In genomic region chr19:55164162-55164561, GRCm38 (mm10) we compare ENCODE assay signal across 26 mouse cellular contexts. TPM values are rescaled to one million over a fixed set of nuclear protein-coding genes. Genes with fewer than 3 reads are reported as not detected.
DNase-seq lines count a peak whose midpoint lies in the region; TF ChIP-seq lines count a peak whose summit lies in the region.
"Had no signal": no experiment of that assay in that cellular context is flagged by ENCODE, and none has a peak within 500 bp of the region (broad histone marks: within the 10 kb centered on the region; RNA-seq: fewer than 3 reads in every experiment).

No protein-coding gene starts in this region.

- TF ChIP-seq CTCF in heart, adult 2 months (IDR thresholded peaks at IDR 0.05), result no peak
- no peak for TF ChIP-seq CTCF in CH12.LX (conservative IDR thresholded peaks at IDR 0.05 in 1 of 2, IDR thresholded peaks at IDR 0.05 in 1 of 2; ENCODE audit: low read depth in 2 of 2, low read length in 2 of 2)
- no peak for TF ChIP-seq CTCF in MEL (IDR thresholded peaks at IDR 0.05 in 2 of 3, conservative IDR thresholded peaks at IDR 0.05 in 1 of 3; ENCODE audit: control insufficient read depth in 1 of 3, insufficient read depth in 1 of 3, low read depth in 2 of 3, low read length in 3 of 3, poor library complexity in 1 of 3, severe bottlenecking in 1 of 3)

- TF ChIP-seq RAD21 in CH12.LX (IDR thresholded peaks at IDR 0.05; ENCODE audit: low read depth, low read length), result no peak
- TF ChIP-seq RAD21 in MEL (IDR thresholded peaks at IDR 0.05; ENCODE audit: low read depth, low read length), result no peak

- H3K4me3 ChIP-seq in heart, adult 2 months, result no peak overlapping the region
- H3K4me3 ChIP-seq in CH12.LX (replicated peaks in 1 of 3; ENCODE audit: low read depth in 2 of 3, low read length in 2 of 3, poor library complexity in 1 of 3) (no peak overlapping the region), MEL (ENCODE audit: control insufficient read depth in 1 of 2, insufficient read depth in 1 of 2, low read depth in 2 of 2, low read length in 2 of 2) (no peak overlapping the region)
- H3K4me3 ChIP-seq in brown adipose tissue, adult 24 weeks (ENCODE audit: insufficient read depth, low read depth, low read length), result no peak overlapping the region
- H3K4me3 ChIP-seq: embryonic facial prominence, embryonic 10.5 days; embryonic facial prominence, embryonic 12.5 days; forebrain, embryonic 13.5 days; forebrain, embryonic 15.5 days had no signal

- peak overlapping the region; percentile 53 for H3K27ac ChIP-seq in heart, adult 2 months
- no peak overlapping the region for H3K27ac ChIP-seq in CH12.LX (ENCODE audit: insufficient read depth, low read depth)
- no peak overlapping the region for H3K27ac ChIP-seq in MEL (ENCODE audit: control insufficient read depth, low read depth, low read length)
- peak overlapping the region; percentile 81 for H3K27ac ChIP-seq in brown adipose tissue, adult 24 weeks (replicated peaks; ENCODE audit: low read depth, low read length)
- H3K27ac ChIP-seq: embryonic facial prominence, embryonic 10.5 days; embryonic facial prominence, embryonic 12.5 days; forebrain, embryonic 13.5 days; forebrain, embryonic 15.5 days had no signal

- TF ChIP-seq POLR2A in heart, adult 2 months (IDR thresholded peaks at IDR 0.05; ENCODE audit: insufficient read depth, low read depth, low read length), result no peak
- TF ChIP-seq POLR2A in CH12.LX (IDR thresholded peaks at IDR 0.05; ENCODE audit: low read depth, low read length), result no peak
- no peak for TF ChIP-seq POLR2A in MEL (IDR thresholded peaks at IDR 0.05; ENCODE audit: control insufficient read depth in 1 of 2, insufficient read depth in 1 of 2, low read depth in 1 of 2, low read length in 2 of 2, poor library complexity in 1 of 2)

- no peak for DNase-seq in heart, adult 2 months
- no peak for DNase-seq in heart, postnatal 4 days
- DNase-seq in CH12.LX (ENCODE audit: extremely low read depth) (no peak), MEL (ENCODE audit: low read depth, low spot score) (peak; percentile 48)
- DNase-seq in left cerebral cortex, adult 11 months (ENCODE audit: low spot score), result no peak
- no peak for DNase-seq in cerebellum, postnatal 14 days
- DNase-seq: adrenal gland, adult 8-10 months; adrenal gland, postnatal 14 days; adrenal gland, postnatal 36 days; cerebellum, adult 11 months; cerebellum, adult 18-20 months; cerebellum, adult 8-10 months; cerebellum, adult 9-11 months; cerebellum, postnatal 25 days; forebrain, postnatal 0 days had no signal

- H3K4me1 ChIP-seq in heart, adult 2 months (ENCODE audit: control insufficient read depth, insufficient read depth, low read length), result peaks cover 6% of the 10 kb centered on the region; the same call in 1 of the 2 replicates
- H3K4me1 ChIP-seq in CH12.LX (ENCODE audit: control insufficient read depth in 1 of 2, insufficient read depth in 2 of 2) (peaks cover 0 to 8% of the 10 kb centered on the region in 2 experiments; a peak in 2 of 4 replicates), MEL (ENCODE audit: control insufficient read depth in 1 of 2, insufficient read depth in 2 of 2, low read length in 2 of 2) (peaks cover 11 to 19% of the 10 kb centered on the region in 2 experiments)
- peaks cover 7% of the 10 kb centered on the region; the same call in 1 of the 2 replicates for H3K4me1 ChIP-seq in brown adipose tissue, adult 24 weeks (ENCODE audit: control insufficient read depth, insufficient read depth, insufficient read length, low read length)
- H3K4me1 ChIP-seq: embryonic facial prominence, embryonic 10.5 days; embryonic facial prominence, embryonic 12.5 days; forebrain, embryonic 13.5 days; forebrain, embryonic 15.5 days had no signal

- no peaks in the 10 kb centered on the region for H3K27me3 ChIP-seq in heart, adult 2 months (ENCODE audit: control insufficient read depth, insufficient read depth, low read length)
- no peaks in the 10 kb centered on the region for H3K27me3 ChIP-seq in CH12.LX (replicated peaks)
- no peaks in the 10 kb centered on the region for H3K27me3 ChIP-seq in MEL (ENCODE audit: control insufficient read depth in 1 of 2, insufficient read depth in 2 of 2, low read length in 2 of 2)
- H3K27me3 ChIP-seq: embryonic facial prominence, embryonic 12.5 days; forebrain, embryonic 13.5 days; forebrain, embryonic 15.5 days had no signal

- intact Hi-C loops in heart, adult 2 months (cut with DNase I), result no loop called here

- 60% methylated on average over 1 of the region's 1 CpGs for WGBS in heart, adult 2 months

- peaks cover 3% of the 10 kb centered on the region; the same call in 1 of the 2 replicates for H3K36me3 ChIP-seq in heart, adult 2 months (ENCODE audit: control insufficient read depth, insufficient read depth, low read length)
- H3K36me3 ChIP-seq in CH12.LX (replicated peaks in 1 of 2; ENCODE audit: control insufficient read depth in 1 of 2, insufficient read depth in 1 of 2, low read length in 1 of 2) (no peaks in the 10 kb centered on the region), MEL (ENCODE audit: control insufficient read depth in 1 of 2, insufficient read depth in 2 of 2, low read length in 2 of 2) (peaks cover 0 to 7% of the 10 kb centered on the region in 2 experiments; a peak in 2 of 4 replicates)
- H3K36me3 ChIP-seq: embryonic facial prominence, embryonic 10.5 days; embryonic facial prominence, embryonic 12.5 days; forebrain, embryonic 15.5 days; G1E had no signal

- in situ Hi-C loops in CH12.LX (cut with MboI; ENCODE audit: low pct_ligation_motif_present, low pct_unique_long_range_greater_than_20kb, low sequenced_read_pairs), result no loop called here

- H3K79me2 ChIP-seq in heart, adult 2 months (replicated peaks; ENCODE audit: control insufficient read depth, insufficient read depth, low read length), result no peaks in the 10 kb centered on the region
- H3K79me2 ChIP-seq in CH12.LX (replicated peaks; ENCODE audit: control insufficient read depth, extremely low read depth, insufficient read depth, poor library complexity, severe bottlenecking) (no peaks in the 10 kb centered on the region), MEL (ENCODE audit: control insufficient read depth, insufficient read depth, low read length, poor library complexity) (no peaks in the 10 kb centered on the region)

- H3K9ac ChIP-seq in heart, adult 2 months (ENCODE audit: low read depth, low read length), result no peak overlapping the region
- H3K9ac ChIP-seq in CH12.LX (ENCODE audit: insufficient read depth, low read depth), result no peak overlapping the region
- H3K9ac ChIP-seq in MEL (ENCODE audit: control insufficient read depth, low read depth, low read length, poor library complexity, severe bottlenecking), result no peak overlapping the region
- H3K9ac ChIP-seq: embryonic facial prominence, embryonic 12.5 days; forebrain, embryonic 13.5 days; forebrain, embryonic 15.5 days; forebrain, postnatal 0 days had no signal

- H3K9me3 ChIP-seq in CH12.LX (replicated peaks; ENCODE audit: low read length) (no peaks in the 10 kb centered on the region), MEL (replicated peaks; ENCODE audit: insufficient read depth, low read length) (no peaks in the 10 kb centered on the region)
- H3K9me3 ChIP-seq: embryonic facial prominence, embryonic 12.5 days; forebrain, embryonic 13.5 days; forebrain, embryonic 15.5 days; G1E had no signal

- H3K4me2 ChIP-seq in CH12.LX (ENCODE audit: insufficient read depth, low read depth, poor library complexity, severe bottlenecking), result no peak overlapping the region
- H3K4me2 ChIP-seq: embryonic facial prominence, embryonic 12.5 days; forebrain, embryonic 13.5 days; forebrain, embryonic 15.5 days had no signal

- TF ChIP-seq EP300 in heart, adult 2 months (IDR thresholded peaks at IDR 0.05; ENCODE audit: insufficient read depth, low read depth, low read length), result no peak
- no peak for TF ChIP-seq EP300 in CH12.LX (IDR thresholded peaks at IDR 0.05; ENCODE audit: low read length)
- peak; percentile 71 to 79 for TF ChIP-seq EP300 in MEL (IDR thresholded peaks at IDR 0.05; ENCODE audit: low read depth in 1 of 2, low read length in 2 of 2)

- dilution Hi-C loops in CH12.LX (cut with MboI; ENCODE audit: extremely low pct_ligation_motif_present, extremely low pct_unique_long_range_greater_than_20kb, low sequenced_read_pairs), result no loop called here

TF ChIP-seq in CH12.LX, 34 proteins besides CTCF, POLR2A, EP300 and RAD21 (continues in another document):
- TF ChIP-seq CHD1 (IDR thresholded peaks at IDR 0.05; ENCODE audit: low read depth, low read length) (no peak), GABPA (IDR thresholded peaks at IDR 0.05; ENCODE audit: insufficient replicate concordance, low read depth, low read length) (no peak), UBTF (IDR thresholded peaks at IDR 0.05; ENCODE audit: low read depth, low read length) (no peak), USF1 (IDR thresholded peaks at IDR 0.05; ENCODE audit: low read depth, low read length) (no peak)

TF ChIP-seq in MEL, 35 proteins besides CTCF, POLR2A, EP300 and RAD21 (continues in another document):
- TF ChIP-seq CHD1 (IDR thresholded peaks at IDR 0.05; ENCODE audit: low read depth, low read length) (no peak), USF1 (IDR thresholded peaks at IDR 0.05; ENCODE audit: low read depth, low read length) (no peak), MAX (IDR thresholded peaks at IDR 0.05; ENCODE audit: low read length) (no peak), ETS1 (IDR thresholded peaks at IDR 0.05; ENCODE audit: low read depth, low read length) (0 out of 2 replicates have a peak, but pooled peaks have one; percentile 18), ZMIZ1 (IDR thresholded peaks at IDR 0.05; ENCODE audit: low read depth, low read length) (no peak)

RNA-seq across cellular contexts. Expression of gene Tectb, which starts 16.4 kb away (rescaled TPM):
- total RNA-seq in heart, adult 2 months (2021), result under 1 TPM; 0.16 to 0.23 TPM
- polyA plus RNA-seq in heart, adult 2 months (2012; rRNA removed), result 0.21 and 0.29 TPM in 2 replicates
- under 1 TPM in 1 of 2 experiments, not detected in 1; 0.19 TPM for total RNA-seq in heart, postnatal 4 days (2021)
- not detected in 2 replicates for total RNA-seq in CH12.LX (2012; rRNA removed)
- total RNA-seq in CH12.LX (2014; rRNA removed), result not detected in 2 replicates
- not detected in 2 replicates for polyA plus RNA-seq in CH12.LX (2012; ENCODE audit: insufficient read length, low read depth)
- not detected in 2 replicates for total RNA-seq in MEL (2012; rRNA removed)
- not detected for polyA plus RNA-seq in MEL (2012; ENCODE audit: insufficient read depth in 1 of 2, insufficient read length in 2 of 2, low read depth in 1 of 2, low replicate concordance in 2 of 2, missing spikeins in 1 of 2)
- not detected in 2 replicates for polyA plus RNA-seq in brown adipose tissue, adult 24 weeks (2012; ENCODE audit: insufficient read depth, insufficient read length, missing spikeins)
- total RNA-seq: forebrain, postnatal 0 days had no signal
- polyA plus RNA-seq: activated CD4-positive, CD25-positive, alpha-beta regulatory T cell, adult 4 months; C2C12; cortical plate, adult 2 months; embryonic facial prominence, embryonic 10.5 days; forebrain, embryonic 11.5 days; G1E; Patski had no signal

RNA-seq across cellular contexts. Expression of gene Gpam, which starts 37.1 kb away (rescaled TPM):
- 100 to 1,000 TPM; 149 to 173 TPM for total RNA-seq in heart, adult 2 months (2021)
- 75.4 and 121 TPM in 2 replicates for polyA plus RNA-seq in heart, adult 2 months (2012; rRNA removed)
- 10 to 100 TPM; 61.4 to 62.7 TPM for total RNA-seq in heart, postnatal 4 days (2021)
- total RNA-seq in CH12.LX (2012; rRNA removed), result 11.1 and 12.3 TPM in 2 replicates
- total RNA-seq in CH12.LX (2014; rRNA removed), result 12.5 and 12.9 TPM in 2 replicates
- 8.2 and 8.8 TPM in 2 replicates for polyA plus RNA-seq in CH12.LX (2012; ENCODE audit: insufficient read length, low read depth)
- 31.4 and 37.1 TPM in 2 replicates for total RNA-seq in MEL (2012; rRNA removed)
- 100 to 1,000 TPM in 1 of 2 experiments, 10 to 100 TPM in 1; 26.2 to 327 TPM for polyA plus RNA-seq in MEL (2012; ENCODE audit: insufficient read depth in 1 of 2, insufficient read length in 2 of 2, low read depth in 1 of 2, low replicate concordance in 2 of 2, missing spikeins in 1 of 2)
- 110 and 122 TPM in 2 replicates for polyA plus RNA-seq in brown adipose tissue, adult 24 weeks (2012; ENCODE audit: insufficient read depth, insufficient read length, missing spikeins)

Comparison
In these comparisons a context has a peak if more than half of its experiments do, and no peak if none do; other contexts are left out.
1. H3K27ac ChIP-seq: peak in heart, adult 2 months (single experiment) and brown adipose tissue, adult 24 weeks (single experiment); none in CH12.LX (single experiment) and MEL (single experiment).